Mouse (Mus musculus): Measurements from ENCODE around the gene Eln. TPM values are rescaled to one million over a fixed set of nuclear protein-coding genes. Genes with fewer than 3 reads are reported as not detected.

The Eln gene
- polyA plus RNA-seq, 1 experiment from 2014 or later = 72.4 TPM

DNA sequence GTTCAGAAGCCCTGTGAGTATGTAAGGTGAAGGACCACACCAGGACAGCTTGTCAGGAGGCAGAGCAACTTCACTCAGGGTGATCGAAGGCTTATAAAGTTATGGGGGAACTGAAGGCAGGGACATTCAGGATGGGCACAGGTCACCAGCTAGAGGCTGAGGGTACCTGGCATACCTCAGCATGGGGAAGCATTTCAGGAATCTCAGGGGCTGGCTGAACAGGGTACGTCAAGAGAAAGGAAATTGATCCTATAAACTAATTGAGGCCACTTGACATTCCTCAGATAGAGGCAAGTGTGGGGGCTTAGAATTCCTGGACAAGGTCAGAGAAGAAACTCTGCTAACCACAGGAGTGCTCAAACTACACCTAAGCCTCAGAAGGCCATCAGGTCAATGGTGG, 51.6 kb downstream of the Eln start:
- TF ChIP-seq CTCF (IDR thresholded peaks at IDR 0.05; ENCODE audit: low read depth) = no peak
- Histone ChIP-seq H3K36me3 (ENCODE audit: control insufficient read depth, insufficient read depth) (no peaks in the 10 kb centered on the region), H3K9me3 (ENCODE audit: control insufficient read depth) (no peaks in the 10 kb centered on the region), H3K27ac (ENCODE audit: low read depth, low read length) (no peak overlapping the region), H3K9ac (ENCODE audit: low read depth, low read length) (no peak overlapping the region), H3K27me3 (replicated peaks; ENCODE audit: control insufficient read depth, insufficient read depth, low read length) (no peaks in the 10 kb centered on the region), H3K4me2 (replicated peaks; ENCODE audit: low read depth) (no peak overlapping the region), H3K4me1 (replicated peaks; ENCODE audit: control insufficient read depth, insufficient read depth, low read length) (no peaks in the 10 kb centered on the region), H3K4me3 (ENCODE audit: low read depth, low read length) (no peak overlapping the region)
- 47% methylated on average over 2 of the region's 2 CpGs for WGBS
- ATAC-seq = no peak

DNA sequence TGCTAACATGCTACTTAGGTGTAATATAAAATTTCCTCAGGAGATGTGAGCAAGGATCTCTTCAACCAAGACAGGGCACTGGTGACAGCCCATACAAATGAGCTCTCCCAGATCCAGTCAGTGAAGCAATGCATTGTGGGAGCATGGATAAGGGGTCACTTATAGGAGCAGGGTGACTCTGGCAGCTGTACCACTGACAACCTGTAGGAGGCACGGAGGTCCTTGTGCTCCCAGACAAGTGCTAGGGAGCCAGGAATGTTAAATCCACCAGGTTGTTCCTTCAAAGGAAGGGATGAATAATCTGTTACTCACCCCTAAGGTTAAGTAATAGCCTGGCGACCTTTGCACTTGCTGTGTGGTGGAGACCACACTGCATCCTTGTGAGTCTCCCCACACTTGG, 52.0 kb downstream of the Eln start:
- Histone ChIP-seq H3K36me3 (ENCODE audit: control insufficient read depth, insufficient read depth) (no peaks in the 10 kb centered on the region), H3K27me3 (replicated peaks; ENCODE audit: control insufficient read depth, insufficient read depth, low read length) (no peaks in the 10 kb centered on the region), H3K9me3 (ENCODE audit: control insufficient read depth) (no peaks in the 10 kb centered on the region), H3K4me1 (replicated peaks; ENCODE audit: control insufficient read depth, insufficient read depth, low read length) (no peaks in the 10 kb centered on the region), H3K4me2 (replicated peaks; ENCODE audit: low read depth) (no peak overlapping the region), H3K27ac (ENCODE audit: low read depth, low read length) (no peak overlapping the region), H3K9ac (ENCODE audit: low read depth, low read length) (no peak overlapping the region), H3K4me3 (ENCODE audit: low read depth, low read length) (no peak overlapping the region)
- ATAC-seq = peak; percentile 43; the same call in 1 of the 2 replicates
- WGBS = 11% methylated on average over 2 of the region's 2 CpGs
- peak; percentile 55 for TF ChIP-seq CTCF (IDR thresholded peaks at IDR 0.05; ENCODE audit: low read depth)

DNA sequence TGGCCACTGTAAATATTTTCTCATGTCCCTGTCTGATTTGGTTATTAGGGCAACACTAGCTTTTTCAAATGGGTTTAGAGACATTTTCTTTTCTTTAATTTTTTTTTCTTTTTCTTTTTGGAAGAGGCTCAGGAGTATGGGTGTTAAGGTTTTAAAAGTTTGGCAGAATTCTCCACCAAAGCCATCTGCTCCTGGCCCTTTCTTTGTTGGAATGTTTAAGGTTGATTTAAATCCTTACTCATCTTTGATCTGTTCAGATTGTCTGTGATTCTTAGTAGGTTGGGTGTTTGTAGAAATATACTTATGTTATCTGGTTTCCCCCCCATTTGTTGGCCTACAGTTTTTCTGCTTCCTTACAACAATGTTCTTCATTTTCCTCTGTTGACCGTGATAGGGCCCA, 54.4 kb downstream of the Eln start:
- H3K36me3 ChIP-seq (ENCODE audit: control insufficient read depth, insufficient read depth) = no peaks in the 10 kb centered on the region
- no peak overlapping the region for H3K4me2 ChIP-seq (replicated peaks; ENCODE audit: low read depth)
- no peak overlapping the region for H3K4me3 ChIP-seq (ENCODE audit: low read depth, low read length)
- H3K4me1 ChIP-seq (replicated peaks; ENCODE audit: control insufficient read depth, insufficient read depth, low read length) = no peaks in the 10 kb centered on the region
- no peak for TF ChIP-seq CTCF (IDR thresholded peaks at IDR 0.05; ENCODE audit: low read depth)
- no peaks in the 10 kb centered on the region for H3K9me3 ChIP-seq (ENCODE audit: control insufficient read depth)
- H3K27ac ChIP-seq (ENCODE audit: low read depth, low read length) = no peak overlapping the region
- no peak overlapping the region for H3K9ac ChIP-seq (ENCODE audit: low read depth, low read length)
- ATAC-seq = no peak
- no peaks in the 10 kb centered on the region for H3K27me3 ChIP-seq (replicated peaks; ENCODE audit: control insufficient read depth, insufficient read depth, low read length)
- WGBS = 89% methylated on average over 1 of the region's 1 CpGs

- Histone ChIP-seq H3K4me1 (replicated peaks; ENCODE audit: control insufficient read depth, insufficient read depth, low read length) (no peaks in the 10 kb centered on the region), H3K9ac (ENCODE audit: low read depth, low read length) (0 out of 2 replicates have a peak overlapping the region, but pooled peaks have one; percentile 58)
Observed at GRCm38 (mm10) chr5:134688718-134689284, 58.3 kb downstream of the Eln start.

DNA sequence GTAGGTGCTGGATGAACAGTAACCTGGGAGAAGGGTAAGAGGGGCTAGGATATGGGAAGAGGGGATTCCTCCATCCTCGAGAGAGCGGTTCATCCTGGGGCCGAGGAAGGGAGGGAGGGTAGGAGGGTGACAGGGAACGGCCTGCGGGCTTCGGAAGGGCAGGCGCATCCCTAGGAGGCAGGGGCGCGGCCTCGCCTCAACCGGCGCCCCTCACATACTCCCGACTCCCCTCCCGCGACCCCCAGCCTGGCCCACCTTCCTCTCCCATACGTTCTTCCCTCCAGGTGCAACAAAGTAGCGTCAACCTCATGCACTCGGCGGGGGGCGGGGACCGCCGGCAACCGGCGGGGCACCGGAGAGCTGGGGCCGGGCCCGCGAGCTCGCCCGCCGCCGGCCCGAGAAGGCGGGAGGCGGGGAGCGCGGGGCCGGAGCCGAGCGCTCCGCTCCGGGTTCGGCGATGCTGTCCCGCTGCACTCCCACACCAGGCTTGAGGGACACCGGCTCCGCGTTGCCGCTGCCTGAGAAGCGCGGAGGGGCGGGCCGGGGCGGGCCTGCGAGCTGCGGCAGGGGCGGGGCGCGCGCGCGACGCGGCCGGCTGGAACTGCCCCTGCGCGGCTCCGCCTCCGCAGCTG, 58.9 kb downstream of the Eln start, which contains the start of gene Limk1:
Gene Limk1, minus strand, starts transcription at position 513 of the 632 bp plus-strand sequence.
- peak within 1 kb of the TSS; percentile 23; the same call in 1 of the 2 replicates for H3K27ac ChIP-seq (ENCODE audit: low read depth, low read length)
- H3K36me3 ChIP-seq (ENCODE audit: control insufficient read depth, insufficient read depth) = no peaks in the 10 kb centered on the region
- H3K9ac ChIP-seq (ENCODE audit: low read depth, low read length) = peak within 1 kb of the TSS; percentile 58
- no peak for ATAC-seq
- no peak for TF ChIP-seq CTCF (IDR thresholded peaks at IDR 0.05; ENCODE audit: low read depth)
- 0% methylated on average over 49 of the region's 69 CpGs for WGBS
- H3K4me1 ChIP-seq (replicated peaks; ENCODE audit: control insufficient read depth, insufficient read depth, low read length) = no peaks in the 10 kb centered on the region
- no peaks in the 10 kb centered on the region for H3K9me3 ChIP-seq (ENCODE audit: control insufficient read depth)
- peak within 1 kb of the TSS; percentile 98 for H3K4me2 ChIP-seq (replicated peaks; ENCODE audit: low read depth)
- H3K27me3 ChIP-seq (replicated peaks; ENCODE audit: control insufficient read depth, insufficient read depth, low read length) = no peaks in the 10 kb centered on the region
- H3K4me3 ChIP-seq (ENCODE audit: low read depth, low read length) = peak within 1 kb of the TSS; percentile 66

More at GRCm38 (mm10) chr5:134688718-134689284, 58.3 kb downstream of the Eln start:
- Histone ChIP-seq H3K4me3 (ENCODE audit: low read depth, low read length) (peak overlapping the region; percentile 66), H3K36me3 (ENCODE audit: control insufficient read depth, insufficient read depth) (no peaks in the 10 kb centered on the region), H3K9me3 (ENCODE audit: control insufficient read depth) (no peaks in the 10 kb centered on the region), H3K27ac (ENCODE audit: low read depth, low read length) (peak overlapping the region; percentile 23; the same call in 1 of the 2 replicates), H3K27me3 (replicated peaks; ENCODE audit: control insufficient read depth, insufficient read depth, low read length) (no peaks in the 10 kb centered on the region), H3K4me2 (replicated peaks; ENCODE audit: low read depth) (peak overlapping the region; percentile 98)
- ATAC-seq = peak; percentile 97
- peak; percentile 74 for TF ChIP-seq CTCF (IDR thresholded peaks at IDR 0.05; ENCODE audit: low read depth)
- WGBS = 0% methylated on average over 38 of the region's 38 CpGs

- 75% methylated on average over 1 of the region's 1 CpGs for WGBS
- no peak for ATAC-seq
- Histone ChIP-seq H3K4me1 (replicated peaks; ENCODE audit: control insufficient read depth, insufficient read depth, low read length) (no peaks in the 10 kb centered on the region), H3K4me2 (replicated peaks; ENCODE audit: low read depth) (no peak overlapping the region), H3K27ac (ENCODE audit: low read depth, low read length) (no peak overlapping the region), H3K36me3 (ENCODE audit: control insufficient read depth, insufficient read depth) (no peaks in the 10 kb centered on the region), H3K4me3 (ENCODE audit: low read depth, low read length) (no peak overlapping the region), H3K27me3 (replicated peaks; ENCODE audit: control insufficient read depth, insufficient read depth, low read length) (no peaks in the 10 kb centered on the region), H3K9me3 (ENCODE audit: control insufficient read depth) (no peaks in the 10 kb centered on the region), H3K9ac (ENCODE audit: low read depth, low read length) (no peak overlapping the region)
- no peak for TF ChIP-seq CTCF (IDR thresholded peaks at IDR 0.05; ENCODE audit: low read depth)
Observed at GRCm38 (mm10) chr5:134687187-134687586, 59.9 kb downstream of the Eln start.

Data from intestine, postnatal 0 days (tissue).